Mouse (Mus musculus) hematopoietic multipotent progenitor cell, adult 10-12 weeks (in vitro differentiated cells): Measurements from ENCODE around the gene Txndc12. TPM values are rescaled to one million over a fixed set of nuclear protein-coding genes. Genes with fewer than 3 reads are reported as not detected.

Experiments
- polyA plus RNA-seq: library from polyadenylated mRNA; stranded (reverse); fragments of >175 nt; gene quantifications from 2 replicates; pipeline ENCODE4 v1.2.3, GENCODE M21; 2012; ENCODE audit warnings: low replicate concordance

Gene Txndc12
- polyA plus RNA-seq, result 16.2 and 21.3 TPM in 2 replicates

DNA sequence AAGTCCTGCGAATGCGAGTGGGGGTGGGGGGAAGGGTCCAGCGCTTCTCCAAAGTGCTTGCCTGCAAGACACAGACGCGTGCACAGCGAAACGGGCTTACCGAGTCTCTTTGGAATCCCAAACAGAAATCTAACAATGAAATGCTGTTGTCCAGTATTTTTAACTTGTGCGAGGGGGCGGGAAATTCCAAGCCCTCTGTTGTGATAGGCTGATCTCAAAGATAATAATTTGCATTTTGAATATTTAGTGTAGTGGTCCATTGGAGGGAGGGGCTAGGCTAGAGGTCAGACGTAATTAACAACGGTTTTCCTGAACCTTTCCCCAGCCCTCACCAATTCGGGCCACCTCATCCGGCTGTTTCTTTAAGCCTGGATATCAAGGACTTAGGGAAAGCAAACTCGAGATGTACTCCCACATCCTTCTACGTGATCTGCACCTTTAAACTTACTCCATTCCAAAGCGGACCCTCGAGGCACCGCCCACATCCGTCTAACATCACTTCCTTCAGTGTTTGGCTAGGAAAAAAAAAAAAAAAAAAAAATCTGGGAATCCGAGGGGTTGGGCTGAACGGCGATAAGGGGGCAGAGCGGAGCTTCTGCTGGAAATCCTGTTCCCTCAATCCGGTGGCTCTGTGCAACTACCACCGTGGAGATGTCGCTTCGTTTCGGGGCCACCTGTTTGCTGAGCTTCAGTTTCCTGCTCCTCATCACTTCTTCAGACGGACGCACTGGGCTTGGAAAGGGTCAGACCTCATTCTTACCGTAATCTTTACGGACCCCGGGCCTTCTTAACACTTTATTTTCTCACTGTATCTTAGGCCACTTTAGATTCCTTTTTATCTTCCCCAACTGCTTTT, at the start of gene Txndc12:
Txndc12 (plus strand) TSS at position 487 of the 856 bp plus-strand sequence.

DNA sequence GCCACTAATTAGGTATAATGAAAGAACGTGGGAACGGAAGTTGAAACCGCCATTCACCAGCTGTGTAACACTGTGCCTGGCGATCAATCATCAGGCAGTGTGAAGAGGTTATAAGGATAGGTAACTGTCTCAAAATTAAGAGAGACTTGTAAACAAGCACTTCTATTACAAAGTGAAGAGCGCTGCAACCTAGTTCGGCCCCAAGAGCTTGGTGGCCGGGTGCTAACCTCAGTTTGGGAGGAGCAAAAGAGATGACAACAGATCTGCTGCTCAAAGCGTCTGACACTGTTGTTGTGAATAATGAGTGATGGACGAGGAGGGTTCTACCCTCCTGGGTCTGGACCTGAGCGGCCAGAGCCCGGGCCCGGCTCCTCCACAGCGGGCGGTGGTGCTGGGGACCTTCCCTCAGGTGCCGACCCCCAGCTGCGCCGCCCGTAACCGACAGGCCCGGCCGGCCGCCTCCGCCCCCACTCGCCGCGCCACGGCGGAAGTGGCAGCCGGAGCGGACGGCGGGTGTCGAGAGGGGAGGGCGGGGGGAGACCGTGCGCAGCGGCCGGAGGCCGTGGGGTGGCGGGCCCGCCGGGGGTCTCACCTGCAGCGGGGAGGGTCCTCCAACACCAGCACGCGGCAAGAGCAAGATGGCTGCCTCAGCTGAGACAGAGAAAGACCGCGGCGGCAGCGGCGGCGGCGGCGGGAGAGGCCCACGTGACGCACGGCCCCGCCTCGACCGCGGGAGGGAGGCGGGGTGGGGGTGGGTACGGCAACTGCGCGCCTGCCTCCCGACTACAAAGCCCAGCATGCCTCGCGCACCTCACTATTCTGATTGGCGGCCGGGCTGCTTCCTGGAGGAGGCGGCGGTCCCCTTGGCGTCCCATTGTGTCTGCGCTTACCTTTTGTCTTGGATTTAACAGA, 1.2 kb upstream of the Txndc12 start, which contains the start of gene Btf3l4:
Btf3l4 (minus strand) TSS at position 699 of the 912 bp plus-strand sequence.

DNA sequence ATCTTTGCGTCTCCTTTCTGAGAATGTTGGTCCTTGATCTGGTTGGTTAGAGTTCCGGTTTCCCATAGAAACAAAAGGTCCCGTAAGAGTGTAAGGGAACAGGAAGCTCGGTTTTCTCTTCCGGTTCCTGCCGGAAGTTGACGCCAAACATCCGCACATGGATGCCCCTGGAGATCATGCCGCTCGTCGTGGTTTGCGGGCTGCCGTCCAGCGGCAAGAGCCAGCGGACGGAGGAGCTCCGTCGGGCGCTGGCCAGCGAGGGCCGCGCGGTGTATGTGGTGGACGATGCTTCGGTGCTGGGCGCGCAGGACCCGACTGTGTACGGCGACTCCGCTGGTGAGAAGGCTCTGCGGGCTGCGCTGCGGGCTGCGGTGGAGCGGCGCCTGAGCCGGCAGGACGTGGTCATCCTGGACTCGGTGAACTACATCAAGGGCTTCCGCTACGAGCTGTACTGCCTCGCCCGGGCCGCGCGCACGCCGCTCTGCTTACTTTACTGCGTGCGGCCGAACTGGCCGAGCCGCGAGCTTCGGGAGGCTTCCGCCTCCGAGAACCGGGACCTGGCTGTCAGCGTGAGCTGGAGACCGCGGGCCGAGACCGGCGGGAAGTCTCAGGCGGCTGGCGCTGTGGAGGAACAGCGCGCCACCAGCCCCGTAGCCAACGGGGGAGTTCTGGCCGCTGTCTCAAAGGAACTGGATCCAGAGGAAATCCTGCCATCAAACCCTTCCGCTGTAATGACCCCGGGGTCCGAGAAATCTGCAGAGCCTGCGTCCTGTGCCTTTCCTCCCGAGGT, 13.5 kb downstream of the Txndc12 start, which contains the start of gene Kti12:
Kti12 (plus strand) TSS at position 71 of the 790 bp plus-strand sequence.

DNA sequence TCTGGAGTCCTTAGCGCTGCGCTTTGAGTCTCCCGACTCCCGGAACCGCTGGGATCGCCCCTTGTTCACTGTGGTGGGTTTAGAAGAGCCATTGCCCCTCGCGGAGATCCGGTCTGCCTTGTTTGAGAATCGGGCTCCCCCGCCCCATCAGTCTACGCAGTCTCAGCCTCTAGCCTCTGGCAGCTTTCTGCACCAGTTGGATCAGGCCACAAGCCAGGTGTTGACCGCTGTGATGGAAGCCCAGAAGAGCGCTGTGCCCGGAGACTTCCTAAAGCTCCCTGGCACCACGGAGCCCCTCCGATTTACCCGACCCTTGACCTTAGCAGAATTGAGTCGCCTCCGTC, 14.1 kb downstream of the Txndc12 start, which contains the start of gene A730015C16Rik:
A730015C16Rik (minus strand) TSS at position 115 of the 344 bp plus-strand sequence.

GRCm38 (mm10) chr4:108878963-108879822, 44.8 kb downstream of the Txndc12 start, which contains the start of gene Rab3b:
Gene Rab3b, plus strand, starts transcription at chr4:108879063.

Other genes with a start within 250 kb of the Txndc12 start
- gene Cc2d1b, start 214.7 kb upstream of the Txndc12 start, polyA plus RNA-seq, result 67.9 and 97.8 TPM in 2 replicates
- gene 3110021N24Rik, start 115.0 kb upstream of the Txndc12 start, polyA plus RNA-seq, result 0.06 and 0.36 TPM in 2 replicates
- 0.68 and 1.6 TPM in 2 replicates for gene Zfyve9, start 53.8 kb upstream of the Txndc12 start, polyA plus RNA-seq
- gene Btf3l4, start 987 bp upstream of the Txndc12 start, polyA plus RNA-seq, result 7.4 and 8.8 TPM in 2 replicates
- gene Kti12, start 13.2 kb downstream of the Txndc12 start, polyA plus RNA-seq, result 47.1 and 49.4 TPM in 2 replicates
- gene A730015C16Rik, start 14.0 kb downstream of the Txndc12 start, polyA plus RNA-seq, result 0.45 TPM in 1 of 2 replicates, not detected in the other
- gene Rab3b, start 44.5 kb downstream of the Txndc12 start, polyA plus RNA-seq, result 0.55 and 0.97 TPM in 2 replicates
- gene Nrd1, start 166.1 kb downstream of the Txndc12 start, polyA plus RNA-seq, result 20.7 and 29.3 TPM in 2 replicates